Mouse (Mus musculus) C2C12 (cell line): Measurements from ENCODE around the gene Pip5k1c.

Experiments
- CEBPB ChIP-seq: IDR thresholded peaks from one replicate; pipeline ENCODE4 v1.6.1; 2011; ENCODE audit warnings: low read depth, mild to moderate bottlenecking, control low read depth, moderate library complexity
- CTCF ChIP-seq: IDR thresholded peaks from one replicate; pipeline ENCODE4 v1.5.1; 2011; ENCODE audit not compliant: control insufficient read depth, insufficient read depth, insufficient read length
- FOSL1 ChIP-seq: IDR thresholded peaks from one replicate; pipeline ENCODE4 v1.8.0; 2011; ENCODE audit warnings: mild to moderate bottlenecking, low read length; ENCODE audit not compliant: poor library complexity, insufficient read depth, severe bottlenecking
- MAX ChIP-seq: IDR thresholded peaks from one replicate; pipeline ENCODE4 v1.6.1; 2011; ENCODE audit warnings: mild to moderate bottlenecking, control low read depth
- MYOD1 ChIP-seq: IDR thresholded peaks from one replicate; pipeline ENCODE4 v1.6.1; 2011; ENCODE audit warnings: low read depth; ENCODE audit not compliant: control insufficient read depth, insufficient read length
- MYOG ChIP-seq: IDR thresholded peaks from one replicate; pipeline ENCODE4 v1.6.1; 2011; ENCODE audit not compliant: control insufficient read depth, insufficient read length; ENCODE audit errors: extremely low read depth
- USF1 ChIP-seq: IDR thresholded peaks from one replicate; pipeline ENCODE4 v1.6.1; 2011; ENCODE audit warnings: low read depth, mild to moderate bottlenecking, control low read depth, moderate library complexity

GRCm38 (mm10) chr10:81279496-81279895 is 13.3 kb upstream of the Pip5k1c start:
- TF ChIP-seq CEBPB (no peak), CTCF (no peak), USF1 (no peak), MYOG (no peak), MAX (no peak), MYOD1 (no peak), FOSL1 (no peak)
